Mouse (Mus musculus) Patski (cell line): ENCODE results near the gene Cstl1. TPM values are rescaled to one million over a fixed set of nuclear protein-coding genes. Genes with fewer than 3 reads are reported as not detected.

Experiments
- ATAC-seq: fragments of 100-300 bp; one replicate; pipeline ENCODE4 v1.8.0; 2021
- CTCF ChIA-PET: fragments of 350-600 bp; sonication (Branson Sonifier 250); formaldehyde crosslinking; loops from one replicate; lab custom pipeline; 2022; ENCODE audit warnings: inconsistent platforms; lab: Charles Lee
- POLR2A ChIA-PET: fragments of 350-600 bp; sonication (Branson Sonifier 250); formaldehyde crosslinking; loops from one replicate; lab custom pipeline; 2022; ENCODE audit warnings: antibody characterized with exemption, inconsistent platforms; lab: Charles Lee
- DNase-seq: peaks from one replicate; pipeline ENCODE4 v3.0.0-alpha.2; 2011; ENCODE audit warnings: low read depth, low spot score
- H3K27me3 ChIP-seq: fragments of 371-371 bp; one replicate; pipeline ENCODE4 v1.5.1; 2021
- CTCF ChIP-seq: fragments of 100-300 bp; IDR thresholded peaks from one replicate; pipeline ENCODE4 v1.5.1; 2021
- in situ Hi-C: fragments of 300-500 bp; cut with MboI; formaldehyde crosslinking; loops from 3 replicates; pipeline ENCODE4 v1.11.1; 2018; ENCODE audit warnings: low pct_unique_long_range_greater_than_20kb, mixed read lengths
- polyA plus RNA-seq: library from polyadenylated mRNA; unstranded; gene quantifications from one replicate; pipeline ENCODE4 v1.2.3, GENCODE M21; 2021

The Cstl1 gene
- not detected for polyA plus RNA-seq

DNA sequence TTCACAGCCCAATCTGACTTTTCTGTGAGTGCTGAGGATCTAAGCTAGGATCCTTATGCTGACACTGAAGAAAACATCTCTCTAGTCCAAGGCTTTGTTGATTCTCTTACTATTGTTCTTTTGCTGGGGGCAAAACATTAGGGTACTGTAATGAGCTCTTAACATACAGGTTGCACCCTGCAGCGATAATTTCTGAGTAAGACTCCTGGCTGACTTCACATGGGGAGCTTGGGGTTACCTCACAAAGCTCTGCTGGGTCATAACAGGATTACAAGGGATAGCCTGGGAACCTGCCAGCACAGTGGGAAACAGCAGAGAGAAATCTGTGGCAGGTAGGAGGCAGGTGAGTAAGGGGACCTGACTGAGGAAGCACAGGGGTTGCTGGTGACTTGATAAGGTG, at the start of gene Cstl1:
Cstl1 (plus strand) TSS at position 301 of the 400 bp plus-strand sequence.
- in situ Hi-C loops = loop anchor here (5.0 kb wide), 2 partner anchors 102 to 152 kb away; no protein-coding TSS in a partner anchor
- DNase-seq = no peak
- POLR2A ChIA-PET = no interaction called here
- H3K27me3 ChIP-seq = peaks cover 3% of the 10 kb centered on the region
- CTCF ChIA-PET = interaction anchor here (1.0 to 5.3 kb wide), 4 partner anchors 15 to 102 kb away, joined by 3 to 28 read pairs (median 4); no protein-coding TSS in a partner anchor
- TF ChIP-seq CTCF = no peak
- no peak for ATAC-seq

DNA sequence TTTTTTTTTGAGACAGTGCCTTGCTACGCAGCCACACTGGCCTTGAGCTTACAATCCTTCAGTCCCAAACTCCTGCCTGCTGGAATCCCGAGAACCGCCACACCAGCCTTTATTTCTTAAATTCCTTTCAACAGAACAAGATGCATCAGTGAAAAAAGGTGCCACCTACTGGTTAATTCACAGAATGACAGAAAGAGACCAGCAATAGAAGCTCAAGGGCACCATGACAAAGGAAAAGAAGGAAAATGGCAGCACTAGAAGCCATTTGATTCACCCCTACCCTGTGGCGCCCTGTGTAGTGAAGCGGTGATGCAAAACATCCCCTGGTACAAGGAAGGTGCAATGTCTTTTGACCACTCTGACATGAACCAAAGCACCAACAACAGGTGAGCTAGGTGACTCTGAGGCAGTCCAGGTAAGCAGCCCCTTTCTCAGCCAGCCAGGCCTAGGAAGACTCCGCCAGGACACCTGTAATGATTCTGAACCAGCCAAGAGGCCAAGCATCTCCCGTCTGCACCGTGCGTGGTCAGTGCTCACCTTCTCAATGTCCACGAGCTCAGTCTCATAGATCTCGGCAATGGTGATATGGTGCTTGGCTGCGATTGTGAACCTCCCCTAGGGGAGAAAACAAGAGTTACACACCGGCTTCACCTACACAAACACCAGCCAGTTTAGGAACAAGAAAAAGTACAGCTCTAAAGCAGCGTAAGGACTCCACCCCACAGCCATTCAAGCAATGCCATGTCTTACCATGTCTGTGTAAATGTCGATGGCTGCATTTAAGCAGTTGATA, 43.6 kb upstream of the Cstl1 start:
- DNase-seq = no peak
- no peaks in the 10 kb centered on the region for H3K27me3 ChIP-seq
- ChIA-PET CTCF (interaction anchor here (0.7 to 4.9 kb wide), 19 partner anchors 8 to 195 kb away, joined by 3 to 27 read pairs (median 5); no protein-coding TSS in a partner anchor), POLR2A (no interaction called here)
- ATAC-seq = peak; percentile 65
- peak; percentile 72 for TF ChIP-seq CTCF
- in situ Hi-C loops = no loop called here

DNA sequence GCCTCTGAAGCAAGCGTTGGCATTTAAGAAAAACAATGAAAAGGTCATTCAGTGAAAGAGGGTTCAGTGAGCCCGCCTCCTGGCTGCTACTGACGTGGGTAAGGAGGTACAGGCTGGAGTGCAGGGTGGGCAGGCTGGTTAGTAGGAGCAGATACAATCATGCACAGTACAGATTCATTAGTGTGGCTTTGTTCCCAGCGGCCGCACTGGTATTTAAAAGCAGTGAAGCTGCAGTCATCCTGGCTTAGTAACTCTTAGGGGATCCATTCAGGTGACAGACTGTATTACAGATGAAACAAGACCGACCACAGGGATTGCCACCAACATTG, 43.0 kb upstream of the Cstl1 start:
- DNase-seq (no peak), ATAC-seq (no peak)
- TF ChIP-seq CTCF = no peak
- H3K27me3 ChIP-seq = no peaks in the 10 kb centered on the region
- ChIA-PET CTCF (interaction anchor here (0.8 to 4.9 kb wide), 14 partner anchors 8 to 194 kb away, joined by 3 to 27 read pairs (median 6); no protein-coding TSS in a partner anchor), POLR2A (no interaction called here)
- in situ Hi-C loops = no loop called here

DNA sequence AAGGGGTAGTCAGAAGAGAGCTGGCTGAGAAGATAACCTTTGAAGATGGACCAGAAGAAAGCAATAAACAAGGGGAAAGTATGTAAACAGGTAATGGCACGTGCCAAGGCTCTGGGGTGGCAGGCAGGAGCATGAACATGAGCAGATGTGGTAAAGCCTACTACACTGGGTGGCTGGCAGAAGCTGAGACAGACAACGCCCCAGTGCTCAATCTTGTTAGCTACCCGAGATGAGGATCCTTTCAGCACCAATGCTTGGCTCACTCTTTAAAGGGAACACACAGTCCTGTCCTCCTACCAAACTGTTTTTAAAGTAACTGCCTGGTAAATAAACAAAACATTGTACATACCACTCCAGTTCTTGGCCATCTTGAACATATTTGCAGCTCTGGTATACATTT, 37.8 kb upstream of the Cstl1 start:
- DNase-seq (no peak), ATAC-seq (no peak)
- ChIA-PET POLR2A (no interaction called here), CTCF (interaction anchor here (0.9 to 1.7 kb wide), 6 partner anchors 11 to 52 kb away, joined by 3 to 4 read pairs (median 3); partner anchors contain the start of gene Napb)
- no peaks in the 10 kb centered on the region for H3K27me3 ChIP-seq
- TF ChIP-seq CTCF = no peak
- in situ Hi-C loops = no loop called here

DNA sequence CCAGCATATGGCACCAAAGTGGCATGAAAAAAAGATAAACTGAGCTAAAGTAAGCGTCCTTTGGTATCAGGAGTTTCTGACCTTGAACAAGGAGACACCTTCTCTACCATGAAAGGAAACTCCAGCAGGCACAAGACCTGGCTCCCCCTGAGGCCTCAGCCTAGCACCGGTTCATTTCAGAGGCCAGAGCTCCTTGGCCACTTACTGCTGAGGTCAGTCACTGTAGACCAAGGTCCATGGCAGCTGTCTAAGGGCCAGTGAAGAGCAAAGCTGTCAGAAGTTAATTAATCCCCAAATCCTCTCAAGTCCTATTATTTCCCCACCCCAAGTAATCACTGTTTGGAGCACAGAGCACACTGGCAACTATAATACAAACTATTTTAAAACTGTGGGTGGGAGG, 33.1 kb upstream of the Cstl1 start:
- ChIA-PET CTCF (interaction anchor here (1.2 to 4.5 kb wide), 2 partner anchors 12 to 26 kb away, joined by 3 to 27 read pairs; no protein-coding TSS in a partner anchor), POLR2A (no interaction called here)
- in situ Hi-C loops = no loop called here
- TF ChIP-seq CTCF = no peak
- no peak for ATAC-seq
- no peaks in the 10 kb centered on the region for H3K27me3 ChIP-seq
- DNase-seq = no peak

DNA sequence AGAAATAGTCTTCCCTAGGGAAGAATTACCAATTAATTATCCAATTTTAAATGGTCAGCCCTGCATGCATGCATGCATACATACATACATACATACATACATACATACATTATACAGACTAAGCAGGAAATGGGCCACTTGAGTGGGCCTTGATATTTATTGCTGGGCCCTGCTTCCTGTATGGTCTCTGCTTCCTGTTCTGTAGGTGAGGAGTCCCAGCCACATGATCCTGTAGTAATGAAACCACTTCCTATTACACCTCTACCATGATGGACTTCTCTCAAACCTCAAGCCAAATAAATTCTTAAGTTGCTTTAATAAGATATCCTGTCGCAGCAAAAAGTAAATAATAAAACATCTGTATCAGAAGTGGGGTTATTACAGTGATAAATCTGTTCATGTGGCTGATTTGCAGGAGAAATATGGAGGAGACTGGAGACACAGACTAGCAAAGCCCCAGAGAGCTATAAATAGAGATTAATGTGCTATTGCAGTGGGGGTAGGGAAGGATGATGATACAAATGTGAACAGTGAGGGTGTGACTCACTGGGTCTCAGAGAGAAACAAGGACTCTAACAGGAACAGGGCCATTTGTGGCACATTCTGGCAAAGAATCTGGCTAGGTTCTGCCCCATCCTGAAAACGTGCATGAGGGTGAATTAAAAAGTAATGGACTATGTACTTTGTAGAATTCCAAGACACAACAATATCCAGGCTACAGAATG, 30.7 kb upstream of the Cstl1 start:
- ChIA-PET CTCF (interaction anchor here (1.1 to 4.5 kb wide), 4 partner anchors 11 to 17 kb away, joined by 3 to 27 read pairs (median 4); partner anchors contain the start of gene Napb), POLR2A (no interaction called here)
- no peak for TF ChIP-seq CTCF
- peak; percentile 85 for ATAC-seq
- in situ Hi-C loops = no loop called here
- no peak for DNase-seq
- no peaks in the 10 kb centered on the region for H3K27me3 ChIP-seq

DNA sequence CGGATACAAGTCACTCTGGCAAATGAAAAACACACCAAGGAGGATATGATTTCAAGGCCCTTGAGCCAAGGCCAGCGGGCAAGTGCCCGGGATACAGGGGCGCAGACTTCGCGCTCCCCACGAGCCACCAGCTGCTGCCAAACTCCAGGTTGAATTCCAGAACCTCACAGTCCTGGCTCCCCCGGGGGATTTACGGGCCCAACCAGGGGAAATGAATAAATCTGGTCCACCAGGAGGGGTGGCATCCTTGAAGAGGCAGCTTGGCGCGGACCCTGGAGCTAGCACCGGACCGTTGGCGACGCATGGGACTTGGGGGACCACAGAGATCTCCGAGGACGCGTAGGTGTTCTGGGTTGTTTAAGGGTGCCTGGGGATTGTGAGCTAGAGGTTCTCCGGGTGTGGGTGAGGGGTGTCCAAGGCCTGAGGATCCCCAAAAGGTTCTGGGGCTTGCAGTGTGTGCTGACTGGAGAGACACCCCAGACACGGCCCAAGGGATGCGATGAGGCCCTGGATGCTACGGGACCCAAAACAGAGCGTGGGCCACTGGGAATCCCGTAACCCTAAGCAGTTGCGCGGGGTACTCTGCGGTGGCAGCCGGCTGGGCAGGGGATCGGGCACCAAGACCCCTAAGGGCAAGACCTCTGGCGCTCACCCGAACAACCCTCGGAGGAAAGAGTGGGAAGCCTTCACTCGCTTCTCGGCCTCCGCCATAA, 18.4 kb upstream of the Cstl1 start:
- in situ Hi-C loops = loop anchor here (10.0 kb wide), 1 partner anchor 163 kb away; no protein-coding TSS in a partner anchor
- CTCF ChIA-PET = interaction anchor here (0.8 to 1.9 kb wide), 7 partner anchors 11 to 52 kb away, joined by 3 to 7 read pairs (median 4); no protein-coding TSS in a partner anchor
- no peak for TF ChIP-seq CTCF
- ATAC-seq (peak; percentile 67), DNase-seq (no peak)
- POLR2A ChIA-PET = interaction anchor here (0.6 to 1.1 kb wide), 2 partner anchors 16 to 52 kb away, joined by 3 to 4 read pairs; no protein-coding TSS in a partner anchor
- no peaks in the 10 kb centered on the region for H3K27me3 ChIP-seq

DNA sequence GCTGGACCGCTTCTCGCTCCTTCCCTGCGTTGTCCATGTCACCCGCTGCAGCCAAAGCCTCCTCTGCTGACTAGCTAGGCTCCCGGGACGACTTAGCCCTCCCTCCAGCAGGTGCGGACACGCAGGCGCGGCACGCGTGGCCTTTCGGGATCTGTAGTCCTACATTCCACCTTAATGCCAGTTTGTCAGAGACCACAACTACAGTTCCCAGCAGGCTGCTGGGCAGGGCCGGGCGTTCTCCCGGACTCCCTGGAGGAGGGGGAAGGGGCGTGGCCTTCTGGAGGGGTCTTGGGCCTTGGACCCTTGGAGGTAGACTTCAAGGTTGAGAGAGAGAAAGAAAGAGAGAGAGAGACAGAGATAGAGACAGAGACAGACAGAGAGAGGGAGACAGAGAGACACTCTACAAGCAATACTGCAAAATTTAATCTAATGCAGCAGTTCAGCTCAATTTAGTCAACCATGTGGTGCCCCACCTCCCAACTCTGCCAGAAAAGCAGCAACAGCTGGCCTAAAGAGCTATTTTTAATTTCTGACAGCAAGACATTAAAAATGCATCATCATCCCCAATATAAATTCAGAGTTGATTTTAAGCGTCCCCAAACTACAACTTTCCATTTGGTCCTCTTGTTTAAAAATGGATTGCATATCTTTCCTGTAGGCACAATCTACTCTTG, 17.7 kb upstream of the Cstl1 start, which contains the start of gene Napb:
Napb (minus strand) TSS at position 141 of the 674 bp plus-strand sequence.
- DNase-seq (peak; percentile 71), ATAC-seq (peak; percentile 99)
- peaks cover 1% of the 10 kb centered on the region for H3K27me3 ChIP-seq
- in situ Hi-C loops = loop anchor here (10.0 kb wide), 1 partner anchor 162 kb away; no protein-coding TSS in a partner anchor
- CTCF ChIA-PET = interaction anchor here (1.0 to 1.9 kb wide), 8 partner anchors 10 to 32 kb away, joined by 3 to 7 read pairs (median 4); no protein-coding TSS in a partner anchor
- no peak for TF ChIP-seq CTCF
- POLR2A ChIA-PET = interaction anchor here (0.6 to 1.1 kb wide), 2 partner anchors 16 to 53 kb away, joined by 3 to 4 read pairs; no protein-coding TSS in a partner anchor

DNA sequence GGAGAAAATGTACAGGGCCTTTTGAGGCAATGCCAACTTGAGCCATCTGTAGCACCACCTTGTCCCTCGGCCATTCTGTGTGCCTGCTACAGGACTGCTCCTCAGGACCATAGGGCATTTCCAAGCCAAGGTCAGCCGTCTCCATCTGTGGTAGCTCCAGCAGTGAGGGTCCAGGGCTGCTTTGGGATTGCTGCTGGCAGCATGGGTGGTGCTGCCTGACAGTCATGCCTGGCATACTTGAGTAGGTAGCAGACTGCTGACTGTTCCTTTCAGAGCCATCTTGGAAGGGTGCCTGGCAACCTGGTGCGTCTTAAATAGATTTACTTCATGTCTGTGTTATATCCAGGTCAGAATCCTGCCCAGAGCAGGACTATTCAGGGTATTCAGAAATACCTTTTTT, 7.2 kb upstream of the Cstl1 start:
- no peak for ATAC-seq

More for the DNA sequence above, 7.2 kb upstream of the Cstl1 start:
- no peak for TF ChIP-seq CTCF
- in situ Hi-C loops = no loop called here
- ChIA-PET CTCF (interaction anchor here (0.9 to 1.4 kb wide), 3 partner anchors 11 to 110 kb away, joined by 3 read pairs; partner anchors contain the start of gene Napb), POLR2A (no interaction called here)
- DNase-seq = no peak
- no peaks in the 10 kb centered on the region for H3K27me3 ChIP-seq
